Mouse (Mus musculus) cerebellum, adult (tissue): Measurements from ENCODE around the gene Krtap5-4.
A peak's percentile ranks its signal among the peaks of the same experiment; 100 is the strongest.
"Not testable (repeated sequence)": the region's sequence is repeated elsewhere in the genome, so short reads cannot be mapped to it uniquely, and the experiment has no call there.

ENCODE experiments used
- ATAC-seq: cut with Nextera tagmentation; 2 replicates; pipeline ENCODE4 v1.9.2; 2017; ENCODE audit warnings: mild to moderate bottlenecking, moderate library complexity, mixed read lengths; ENCODE audit not compliant: insufficient number of reproducible peaks, low FRiP score, low TSS enrichment

Krtap5-4 gene

DNA sequence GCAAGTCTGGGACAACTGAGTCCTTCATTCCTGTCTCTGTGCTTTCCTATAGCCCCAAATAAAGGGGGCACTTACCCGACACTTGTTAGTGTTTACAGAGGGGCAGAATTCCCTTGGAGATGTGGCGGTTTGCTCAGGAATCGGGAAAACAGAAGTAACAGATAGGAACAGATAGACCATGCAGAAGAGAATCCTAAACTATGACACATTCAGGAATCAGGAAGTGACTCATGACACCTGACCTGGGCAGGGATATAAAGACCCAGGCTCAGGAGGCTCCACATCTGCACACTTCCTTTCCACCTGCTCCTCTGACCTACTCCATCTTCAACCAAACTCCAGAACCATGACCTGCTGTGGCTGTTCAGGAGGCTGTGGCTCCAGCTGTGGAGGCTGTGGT is at the start of gene Krtap5-4:
Gene Krtap5-4 (plus strand): TSS at position 301 of the 400 bp plus-strand sequence.
- no peak for ATAC-seq

DNA sequence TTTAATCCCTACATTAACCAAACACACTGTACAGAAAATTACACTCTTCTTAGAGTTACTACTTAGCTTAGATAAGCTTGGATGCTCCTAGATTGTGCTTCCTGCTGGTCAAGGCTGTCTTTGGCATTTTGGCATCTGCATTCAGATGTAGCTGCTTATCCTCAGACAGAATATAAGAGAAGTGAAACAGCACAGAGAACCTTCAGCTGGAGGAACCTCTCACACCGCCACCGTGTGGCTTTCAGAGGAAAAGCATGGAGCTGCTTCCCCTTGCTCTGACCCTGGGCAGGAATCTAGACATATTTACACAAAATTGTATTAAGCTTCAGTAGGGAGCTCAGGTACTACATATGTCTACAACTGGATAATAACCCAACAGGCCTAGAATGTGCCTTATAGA is 47.8 kb upstream of the Krtap5-4 start:
- ATAC-seq: peak; percentile 26; the same call in 1 of the 2 replicates

DNA sequence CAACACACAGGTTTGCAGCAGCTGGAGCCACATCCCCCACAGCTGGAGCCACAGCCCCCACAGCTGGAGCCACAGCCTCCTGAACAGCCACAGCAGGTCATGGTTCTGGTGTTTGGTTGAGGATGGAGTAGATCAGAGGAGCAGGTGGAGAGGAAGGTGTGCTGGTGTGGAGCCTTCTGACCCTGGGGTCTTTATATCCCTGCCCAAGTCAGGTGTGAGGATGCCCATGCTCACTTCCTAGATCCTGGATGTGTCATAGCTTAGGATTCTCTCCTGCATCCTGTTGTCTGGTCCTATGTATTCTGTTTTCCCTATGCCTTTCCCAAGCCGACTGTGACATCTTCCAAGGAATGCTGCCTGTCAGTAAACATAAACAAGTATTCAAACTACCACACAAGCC is 45.1 kb upstream of the Krtap5-4 start, which contains the start of gene Gm2431:
Gene Gm2431 (minus strand): TSS at position 101 of the 400 bp plus-strand sequence.
- ATAC-seq: not testable (repeated sequence)

DNA sequence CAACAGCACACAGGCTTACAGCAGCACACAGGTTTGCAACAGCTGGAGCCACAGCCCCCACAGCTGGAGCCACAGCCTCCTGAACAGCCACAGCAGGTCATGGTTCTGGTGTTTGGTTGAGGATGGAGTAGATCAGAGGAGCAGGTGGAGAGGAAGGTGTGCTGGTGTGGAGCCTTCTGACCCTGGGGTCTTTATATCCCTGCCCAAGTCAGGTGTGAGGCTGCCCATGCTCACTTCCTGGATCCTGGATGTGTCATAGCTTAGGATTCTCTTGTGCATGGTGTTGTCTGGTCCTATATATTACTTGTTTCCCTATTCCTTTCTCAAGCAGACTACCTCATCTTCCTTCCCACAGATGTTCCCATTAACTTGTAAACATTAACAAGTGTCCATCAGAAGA is 29.1 kb upstream of the Krtap5-4 start, which contains the start of gene Gm4559:
Gene Gm4559 (minus strand): TSS at position 101 of the 400 bp plus-strand sequence.
- ATAC-seq: not testable (repeated sequence)

DNA sequence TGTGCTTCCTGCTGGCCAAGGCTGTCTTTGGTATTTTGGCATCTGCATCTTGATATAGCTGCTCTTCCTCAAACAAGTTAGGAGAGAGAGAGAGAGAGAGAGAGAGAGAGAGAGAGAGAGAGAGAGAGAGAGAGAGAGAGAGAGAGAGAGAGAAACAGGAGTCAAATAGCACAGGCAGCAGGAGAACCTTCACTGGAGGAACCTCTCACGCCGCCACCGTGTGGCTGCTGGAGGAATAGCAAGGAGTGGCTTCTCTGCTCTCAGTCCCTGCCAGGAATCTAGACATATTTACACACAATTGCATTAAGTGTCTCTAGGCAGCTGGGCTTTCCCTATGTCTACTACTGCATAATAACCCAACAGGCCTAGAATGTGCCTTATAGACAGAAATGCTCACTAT is 25.2 kb upstream of the Krtap5-4 start:
- peak; percentile 58; the same call in 1 of the 2 replicates for ATAC-seq

DNA sequence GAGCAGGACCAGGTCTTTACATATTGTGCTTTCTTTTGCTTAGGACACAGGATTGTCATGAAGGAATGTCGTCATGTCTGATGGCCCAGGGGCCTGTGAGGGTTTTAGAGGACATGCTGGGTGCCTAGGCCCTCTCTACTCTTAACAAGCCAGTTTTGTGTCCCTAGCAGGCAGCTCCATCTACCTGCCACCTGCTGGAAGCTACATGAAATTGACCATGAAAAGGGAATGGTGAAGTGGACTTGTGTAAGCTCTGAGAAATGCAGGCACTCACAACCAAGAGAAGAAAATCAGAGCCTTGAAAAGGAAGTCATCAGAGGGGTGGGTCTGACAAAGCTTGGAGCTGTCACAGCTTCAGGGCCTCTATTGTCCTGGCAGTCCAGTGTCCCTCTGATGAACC is 24.1 kb upstream of the Krtap5-4 start:
- not testable (repeated sequence) for ATAC-seq

DNA sequence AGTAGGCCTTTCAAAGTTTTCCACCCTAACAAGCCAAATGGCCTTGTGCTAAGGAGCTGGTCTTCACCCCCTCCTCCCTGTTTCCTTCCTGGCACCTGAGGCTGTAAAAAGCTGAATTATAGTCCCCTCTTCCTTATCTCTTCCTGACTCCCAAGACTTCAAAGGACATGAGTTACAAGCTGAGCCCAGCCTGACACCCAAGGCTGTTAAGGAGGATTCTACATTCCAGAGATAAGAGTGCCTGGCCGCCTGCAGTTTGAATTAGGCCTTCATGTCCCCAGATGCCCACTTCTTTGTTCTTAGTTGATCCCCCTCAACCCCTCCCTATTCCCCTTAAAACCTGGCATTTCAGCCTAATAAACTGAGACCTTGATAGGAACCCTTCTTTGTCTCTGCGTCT is 20.5 kb upstream of the Krtap5-4 start:
- not testable (repeated sequence) for ATAC-seq

DNA sequence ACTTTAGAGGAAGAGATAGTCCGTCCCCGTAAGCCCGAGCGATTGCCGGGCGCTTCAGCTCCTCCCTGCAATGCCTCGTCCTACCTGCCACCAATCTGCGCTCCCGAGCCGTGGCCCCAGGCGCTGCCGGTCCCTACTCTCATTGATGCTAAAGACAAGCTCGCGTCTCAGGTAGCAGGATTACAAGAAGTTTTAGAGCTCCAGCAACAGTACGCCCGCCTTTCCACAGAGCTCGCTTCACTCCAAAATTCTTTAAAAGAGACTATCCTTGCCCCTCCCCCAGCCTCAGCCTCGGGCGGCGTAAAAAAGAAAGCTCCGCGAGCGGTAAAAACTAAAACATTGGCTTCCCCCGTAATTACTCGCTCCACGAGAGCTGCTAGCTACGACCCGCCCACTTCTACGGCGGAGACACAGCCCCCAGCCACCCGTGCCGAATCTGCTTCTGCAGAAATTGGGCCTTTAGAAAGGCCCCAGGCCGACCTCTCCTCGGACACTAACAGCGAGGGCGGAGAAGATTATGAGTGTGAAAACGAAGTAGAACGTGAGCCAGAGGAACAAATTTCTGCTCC is 19.2 kb upstream of the Krtap5-4 start:
- ATAC-seq: peak; percentile 37; the same call in 1 of the 2 replicates

DNA sequence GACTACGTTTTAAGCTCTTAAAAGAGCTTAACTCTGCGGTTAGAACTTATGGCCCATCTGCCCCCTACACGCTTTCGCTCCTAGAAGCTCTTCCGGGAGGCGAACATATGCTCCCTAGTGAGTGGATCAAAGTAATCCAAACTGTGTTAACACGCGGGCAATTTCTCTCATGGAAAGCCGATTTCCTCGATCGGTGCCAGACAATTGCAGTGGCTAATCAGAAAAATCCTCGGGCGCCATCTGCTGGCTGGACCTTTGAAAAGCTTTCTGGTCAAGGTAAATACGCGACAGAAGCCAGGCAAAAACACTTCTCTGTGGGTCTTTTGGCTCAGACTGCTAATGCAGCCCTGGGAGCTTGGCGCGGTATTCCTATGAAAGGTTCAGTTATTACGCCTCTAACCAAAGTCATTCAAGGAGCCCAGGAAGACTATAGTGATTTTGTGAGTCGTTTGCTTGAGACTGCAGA is 18.7 kb upstream of the Krtap5-4 start:
- ATAC-seq: peak; percentile 83; the same call in 1 of the 2 replicates

DNA sequence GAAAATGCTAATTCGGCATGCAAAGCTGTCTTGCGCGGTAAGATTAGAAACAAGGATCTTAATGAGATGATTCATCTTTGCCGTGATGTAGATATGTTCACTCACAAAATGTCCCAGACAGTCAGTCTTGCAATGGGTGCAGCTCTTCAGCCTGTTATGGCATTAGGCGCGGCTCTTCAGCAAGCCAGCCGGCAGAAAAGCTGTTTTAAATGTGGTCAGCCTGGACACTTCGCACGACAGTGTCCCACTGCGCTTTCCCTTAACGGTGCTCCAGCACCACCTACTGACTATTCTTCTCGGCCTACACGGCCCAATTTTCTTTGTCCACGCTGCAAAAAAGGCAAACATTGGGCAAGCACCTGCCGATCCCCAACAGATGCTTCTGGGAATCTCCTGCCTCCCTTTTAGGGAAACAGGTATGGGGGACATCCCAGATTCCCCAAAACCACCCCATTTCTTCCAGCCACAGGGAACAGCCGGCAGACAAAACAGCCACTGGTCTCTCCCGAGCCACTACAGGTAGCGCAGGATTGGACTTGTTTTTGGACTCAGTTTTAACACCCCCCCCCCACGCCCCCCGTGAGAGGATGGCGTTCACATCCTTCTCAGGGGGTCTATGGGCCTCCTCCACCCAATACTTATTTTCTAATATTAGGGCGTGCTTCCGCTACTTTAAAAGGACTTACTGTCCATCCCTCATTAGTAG is 18.1 kb upstream of the Krtap5-4 start:
- ATAC-seq: peak; percentile 72; the same call in 1 of the 2 replicates

DNA sequence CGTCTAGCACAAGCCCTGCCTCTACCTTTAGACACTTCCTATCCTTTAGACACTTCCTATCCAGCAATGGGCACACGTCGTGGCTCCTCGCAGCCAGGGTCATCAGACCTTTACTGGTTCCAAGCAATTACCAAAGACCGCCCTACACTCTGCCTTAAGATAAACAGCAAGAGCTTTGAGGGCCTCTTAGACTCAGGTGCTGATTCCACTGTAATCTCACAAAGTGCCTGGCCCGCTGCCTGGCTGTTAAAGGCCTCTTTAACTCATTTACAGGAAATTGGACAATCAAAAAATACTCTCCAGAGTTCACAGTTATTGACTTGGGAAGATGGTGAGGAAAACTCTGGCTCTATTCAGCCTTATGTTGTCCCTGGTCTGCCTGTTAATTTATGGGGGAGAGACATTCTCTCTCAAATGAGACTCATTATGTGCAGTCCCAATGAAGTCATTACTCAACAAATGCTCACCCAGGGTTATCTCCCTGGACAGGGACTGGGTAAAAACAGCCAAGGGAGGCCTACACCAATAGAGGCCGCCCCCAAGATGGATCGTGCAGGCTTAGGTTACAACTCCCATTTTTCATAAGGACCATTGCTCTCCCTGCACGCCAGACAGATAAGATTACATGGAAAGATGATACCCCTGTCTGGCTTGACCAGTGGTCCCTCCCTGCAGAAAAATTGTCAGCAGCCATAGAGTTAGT is 17.3 kb upstream of the Krtap5-4 start:
- not testable (repeated sequence) for ATAC-seq

DNA sequence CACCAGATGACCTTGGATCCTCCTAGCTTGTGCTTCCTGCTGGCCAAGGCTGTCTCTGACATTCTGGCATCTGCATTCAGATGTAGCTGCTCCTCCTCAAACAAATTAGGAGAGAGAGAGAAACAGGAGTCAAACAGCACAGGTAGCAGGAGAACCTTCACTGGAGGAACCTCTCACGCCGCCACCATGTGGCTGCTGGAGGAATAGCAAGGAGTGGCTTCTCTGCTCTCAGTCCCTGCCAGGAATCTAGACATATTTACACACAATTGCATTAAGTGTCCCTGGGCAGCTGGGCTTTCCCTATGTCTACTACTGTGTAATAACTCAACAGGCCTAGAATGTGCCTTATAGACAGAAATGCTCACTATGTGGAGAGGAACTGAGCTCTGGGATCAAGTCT is 9.5 kb upstream of the Krtap5-4 start:
- peak; percentile 26; the same call in 1 of the 2 replicates for ATAC-seq

DNA sequence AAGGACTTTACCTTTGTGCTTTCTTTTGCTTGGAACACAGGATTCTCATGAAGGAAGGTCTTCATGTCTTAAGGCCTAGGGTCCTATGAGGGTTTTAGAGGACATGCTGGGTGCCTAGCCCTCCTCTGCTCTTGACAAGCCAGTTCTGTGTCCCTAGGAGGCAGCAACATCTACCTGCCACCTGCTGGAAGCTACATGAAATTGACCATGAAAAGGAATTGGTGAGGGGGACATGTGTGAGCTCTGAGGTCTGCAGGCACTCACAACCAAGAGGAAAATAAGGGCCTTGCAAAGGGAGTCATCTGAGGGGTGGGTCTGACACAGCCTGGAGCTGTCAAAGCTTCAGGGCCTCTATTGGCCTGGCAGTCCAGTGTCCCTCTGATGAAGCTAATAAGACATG is 7.9 kb upstream of the Krtap5-4 start:
- no peak for ATAC-seq

DNA sequence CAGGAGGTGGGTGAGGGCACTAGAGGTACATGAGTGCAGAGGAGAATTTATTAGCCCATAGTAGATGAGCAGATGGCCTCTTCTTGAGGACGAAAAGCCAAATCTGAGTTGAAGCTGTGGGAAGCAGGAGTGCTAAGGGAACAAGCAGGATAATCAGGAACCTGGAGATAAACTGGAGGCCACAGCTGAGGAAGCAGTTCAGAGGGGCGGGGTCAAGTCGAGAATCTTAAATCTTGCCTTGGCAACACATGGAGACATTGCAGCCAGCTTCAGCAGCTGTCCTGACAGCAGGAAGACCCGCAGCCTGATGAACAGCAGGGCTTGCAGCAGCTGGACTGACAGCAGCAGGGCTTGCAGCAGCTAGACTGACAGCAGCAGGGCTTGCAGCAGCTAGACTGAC is 7.2 kb upstream of the Krtap5-4 start:
- not testable (repeated sequence) for ATAC-seq

DNA sequence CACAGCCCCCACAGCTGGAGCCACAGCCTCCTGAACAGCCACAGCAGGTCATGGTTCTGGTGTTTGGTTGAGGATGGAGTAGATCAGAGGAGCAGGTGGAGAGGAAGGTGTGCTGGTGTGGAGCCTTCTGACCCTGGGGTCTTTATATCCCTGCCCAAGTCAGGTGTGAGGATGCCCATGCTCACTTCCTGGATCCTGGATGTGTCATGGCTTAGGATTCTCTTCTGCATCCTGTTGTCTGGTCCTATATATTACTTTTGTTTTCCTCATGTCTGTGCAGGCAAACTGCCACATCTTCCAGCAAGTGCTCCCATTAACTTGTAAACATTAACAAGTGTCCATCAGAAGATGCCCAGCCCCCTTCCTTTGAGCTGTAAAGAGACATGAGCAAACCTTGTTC is 6.3 kb upstream of the Krtap5-4 start, which contains the start of gene Krtap5-1:
Gene Krtap5-1 (minus strand): TSS at position 101 of the 400 bp plus-strand sequence.
- not testable (repeated sequence) for ATAC-seq

DNA sequence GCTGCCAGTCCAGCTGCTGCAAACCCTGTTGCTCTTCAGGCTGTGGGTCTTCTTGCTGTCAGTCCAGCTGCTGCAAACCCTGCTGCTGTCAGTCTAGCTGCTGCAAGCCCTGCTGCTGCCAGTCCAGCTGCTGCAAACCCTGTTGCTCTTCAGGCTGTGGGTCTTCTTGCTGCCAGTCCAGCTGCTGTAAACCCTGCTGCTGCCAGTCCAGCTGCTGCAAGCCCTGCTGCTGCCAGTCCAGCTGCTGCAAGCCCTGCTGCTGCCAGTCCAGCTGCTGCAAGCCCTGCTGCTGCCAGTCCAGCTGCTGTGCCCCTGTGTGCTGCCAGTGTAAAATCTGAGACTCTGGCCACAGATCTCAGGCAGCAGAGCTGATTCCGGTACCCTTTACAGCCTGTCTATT is 580 bp downstream of the Krtap5-4 start:
- ATAC-seq: not testable (repeated sequence)

DNA sequence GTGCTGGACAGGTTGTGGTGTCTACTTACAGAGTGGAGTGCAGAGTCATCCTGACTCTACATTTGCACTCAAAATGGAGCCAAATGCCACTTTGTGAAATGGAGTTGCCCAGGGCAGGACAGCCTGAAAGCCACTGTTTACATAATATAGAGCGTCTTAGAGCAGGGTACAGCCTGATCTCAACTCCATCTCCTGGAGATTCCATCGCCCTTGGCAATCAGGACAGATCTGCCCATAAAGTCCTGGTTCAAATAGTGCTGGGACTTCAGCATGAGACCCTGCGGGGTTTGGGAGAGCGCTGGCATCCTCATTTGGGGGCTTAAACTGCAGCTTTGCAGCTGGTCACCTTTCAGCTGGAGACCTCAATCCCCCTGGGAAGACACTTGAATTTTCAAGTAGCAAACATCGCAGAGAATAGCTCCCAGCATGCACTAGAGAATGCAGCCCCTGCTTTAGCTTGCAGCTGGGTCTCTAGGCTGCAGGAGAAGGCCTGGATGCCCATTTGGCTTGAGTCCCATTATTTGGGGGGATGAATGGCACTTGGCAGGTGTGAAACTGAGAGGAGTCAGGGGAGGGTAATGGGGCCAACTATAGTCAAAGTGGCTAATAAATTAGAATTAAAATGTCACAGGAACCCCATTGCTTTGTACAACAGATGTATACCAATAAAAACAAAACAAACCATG is 11.4 kb downstream of the Krtap5-4 start:
- no peak for ATAC-seq

DNA sequence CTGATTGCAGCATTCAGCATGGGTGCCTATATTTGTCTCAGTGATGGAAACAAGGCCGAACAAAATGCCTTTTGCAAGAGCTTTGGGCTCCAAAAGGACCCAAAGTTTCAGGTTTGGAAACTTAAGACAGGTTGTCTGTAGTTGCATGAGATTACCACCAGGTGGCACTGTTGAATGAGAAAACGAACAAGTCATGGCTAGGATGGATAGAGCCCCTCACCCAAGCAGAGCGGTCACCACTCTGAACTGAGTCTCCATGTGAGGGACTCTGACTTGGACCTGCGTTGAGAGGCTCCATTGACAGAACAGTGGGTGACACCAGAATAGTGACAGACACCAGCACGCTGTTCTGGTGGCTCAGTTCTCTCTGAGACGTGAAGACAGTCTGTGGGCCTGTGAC is 13.2 kb downstream of the Krtap5-4 start:
- ATAC-seq: no peak

DNA sequence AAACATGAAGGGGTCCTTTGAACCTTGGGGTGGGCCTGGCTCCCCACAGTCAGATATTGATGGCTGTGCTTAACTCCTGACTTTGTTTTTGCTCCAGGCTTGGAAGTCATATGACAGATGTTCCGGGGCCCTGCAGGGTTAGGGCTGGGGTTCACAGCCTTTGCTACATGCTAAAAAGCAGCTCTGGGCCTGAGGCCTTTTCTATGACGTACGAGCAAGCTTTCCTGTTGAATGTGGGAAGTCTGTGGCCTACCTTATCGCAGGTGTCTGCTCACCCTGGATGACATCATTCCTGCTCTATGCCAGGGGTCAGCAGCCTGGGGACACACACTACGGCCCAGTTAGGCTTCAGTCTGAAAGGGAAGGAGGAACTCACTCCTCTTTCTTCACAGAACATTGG is 13.9 kb downstream of the Krtap5-4 start:
- ATAC-seq: no peak

DNA sequence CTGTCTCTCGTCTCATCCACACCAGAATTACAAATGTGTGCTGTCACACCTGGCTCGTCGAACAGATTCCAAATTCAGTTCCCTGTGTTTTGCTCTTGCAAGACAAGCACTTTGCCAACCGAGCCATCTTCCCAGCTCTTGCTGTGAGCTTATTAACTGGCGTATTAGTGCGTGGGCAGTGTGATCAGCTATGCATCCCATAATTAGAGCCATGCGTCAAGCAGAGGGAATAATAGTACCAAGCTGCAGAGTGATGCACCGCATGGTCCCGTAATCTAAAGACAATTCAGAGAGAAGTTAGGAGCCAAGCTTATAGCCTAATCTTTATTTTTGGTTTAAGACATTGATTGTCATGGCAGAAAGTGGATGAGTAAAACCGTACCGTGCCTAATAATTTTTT is 15.8 kb downstream of the Krtap5-4 start:
- ATAC-seq: no peak
